Mouse (Mus musculus) cerebellum, postnatal 10 days (tissue): ENCODE data around the gene Tm7sf3.

ENCODE experiments used
- DNase-seq, 2 experiments: peaks; one replicate each; pipeline ENCODE4 v3.0.0; 2021; ENCODE audit warnings: mixed read lengths in 2 of 2

The Tm7sf3 gene

GRCm38 (mm10) chr6:146642276-146643183 lies at the start of gene Tm7sf3, which contains the start of gene Med21:
Gene Tm7sf3, minus strand, starts transcription at chr6:146642824.
Gene Med21, plus strand, starts transcription at chr6:146642547.
- peak; percentile 100 for DNase-seq

- DNase-seq = no peak
Observed at GRCm38 (mm10) chr6:146688861-146689260, 46.2 kb upstream of the Tm7sf3 start.

- DNase-seq = no peak
Observed at GRCm38 (mm10) chr6:146688010-146688409, 45.4 kb upstream of the Tm7sf3 start.

DNA sequence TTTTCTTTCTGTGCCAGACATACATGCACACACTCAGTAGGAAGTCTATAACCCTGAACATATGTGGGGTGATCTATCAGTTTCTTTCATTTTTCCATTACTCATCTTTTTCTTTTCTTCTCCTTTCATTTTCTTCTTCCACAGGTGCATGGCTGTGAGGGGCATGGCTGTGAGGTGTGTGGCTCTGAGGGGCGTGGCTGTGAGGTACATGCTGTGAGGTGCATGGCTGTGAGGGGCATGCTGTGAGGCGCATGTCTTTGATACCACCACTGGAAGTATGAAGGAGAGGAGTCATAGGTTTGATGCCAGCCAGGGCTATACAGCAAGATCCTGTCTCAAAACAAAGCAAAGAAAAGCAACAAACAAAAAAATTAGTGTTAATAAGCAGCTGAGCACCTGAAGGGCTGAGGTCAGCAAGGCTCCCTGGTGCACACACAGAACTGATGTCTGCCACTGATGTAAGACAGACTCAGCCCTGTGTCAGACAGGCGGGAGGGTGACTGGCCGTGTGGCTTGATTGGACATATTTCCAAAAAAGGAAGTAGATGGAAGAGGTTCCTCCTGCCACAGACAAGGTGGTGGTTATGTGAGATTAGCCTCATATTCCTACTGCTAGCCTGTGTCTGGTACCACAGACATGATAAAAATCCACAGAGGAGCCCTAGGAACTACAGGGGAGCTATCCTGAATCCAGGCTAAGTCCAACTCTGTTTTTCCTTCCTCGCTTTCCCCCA lies 44.0 kb upstream of the Tm7sf3 start:
- no peak for DNase-seq

- DNase-seq = peak; percentile 15 to 18
Observed at GRCm38 (mm10) chr6:146685781-146686308, 43.2 kb upstream of the Tm7sf3 start.

- DNase-seq = no peak
Observed at GRCm38 (mm10) chr6:146683881-146684280, 41.3 kb upstream of the Tm7sf3 start.

- no peak for DNase-seq
Observed at GRCm38 (mm10) chr6:146678136-146679070, 35.8 kb upstream of the Tm7sf3 start.

DNA sequence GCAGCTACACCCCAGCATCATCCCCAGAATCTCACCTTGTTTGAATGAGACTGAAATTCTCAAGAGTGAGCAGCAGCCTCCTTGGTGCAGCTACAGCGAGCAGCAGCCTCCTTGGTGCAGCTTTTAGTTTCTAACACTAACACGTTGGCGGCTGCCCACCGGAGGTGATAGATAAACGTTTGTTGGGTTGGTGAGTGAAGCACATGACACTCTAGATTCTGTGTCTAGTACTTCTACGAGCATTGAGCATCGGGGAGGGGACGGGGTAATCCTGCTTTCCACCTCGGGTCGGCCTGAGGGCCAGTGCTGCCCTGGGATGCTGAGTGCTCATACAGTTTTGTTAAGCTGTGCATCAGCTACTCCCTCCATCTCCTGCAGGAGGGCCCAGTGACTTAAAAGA lies 34.3 kb upstream of the Tm7sf3 start:
- no peak for DNase-seq

DNA sequence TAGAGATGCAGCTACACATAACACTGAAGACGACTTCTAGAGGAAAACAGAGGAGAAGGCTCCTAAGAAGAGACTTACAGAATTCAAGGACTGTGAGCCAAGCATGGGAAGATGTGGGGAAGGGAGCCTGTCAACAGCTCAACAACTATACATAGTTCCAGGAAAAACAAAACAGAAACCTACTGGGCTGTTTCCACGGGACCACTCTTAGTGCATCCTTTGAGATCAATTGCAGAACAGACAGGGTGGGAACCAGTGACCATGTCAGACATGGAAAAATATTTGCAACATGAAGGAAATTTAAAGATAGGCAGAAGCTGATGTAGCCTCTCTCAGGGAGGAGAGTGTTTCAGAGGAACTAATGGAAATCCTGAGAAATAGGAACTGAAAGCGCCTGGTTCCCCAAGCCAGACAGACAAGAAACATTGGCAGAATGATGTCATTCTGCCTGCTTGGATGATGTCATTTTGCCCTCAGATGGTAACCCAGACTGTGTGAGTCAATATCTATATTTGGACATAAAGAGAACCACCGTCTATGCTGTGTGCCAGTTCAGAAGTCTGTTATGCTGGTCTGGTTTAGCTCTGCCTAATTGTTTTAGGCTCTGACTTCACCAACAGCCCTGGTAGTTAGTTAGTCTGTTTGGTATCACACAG lies 32.4 kb upstream of the Tm7sf3 start:
- no peak for DNase-seq

GRCm38 (mm10) chr6:146674420-146674819 lies 31.8 kb upstream of the Tm7sf3 start:
- DNase-seq = no peak

DNA sequence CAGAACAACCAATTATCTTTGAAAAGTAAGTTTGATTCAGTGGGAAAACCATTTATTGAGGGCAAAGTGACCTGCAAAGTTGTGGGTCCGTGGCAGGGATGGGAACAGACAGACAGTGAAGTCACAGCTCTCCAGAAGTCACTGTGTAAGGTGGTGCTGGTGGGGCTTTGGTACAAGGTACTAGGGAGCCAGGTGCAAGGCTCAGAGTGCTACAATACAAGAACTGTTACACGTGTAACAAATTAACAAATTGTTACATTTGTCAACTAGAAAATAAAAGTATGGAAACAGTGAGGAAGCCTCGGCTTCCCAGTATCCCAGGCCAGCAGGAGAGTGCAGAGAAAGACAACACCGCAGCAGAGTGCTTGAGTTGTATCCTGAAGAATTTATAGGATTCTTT lies 31.1 kb upstream of the Tm7sf3 start:
- DNase-seq = no peak

DNA sequence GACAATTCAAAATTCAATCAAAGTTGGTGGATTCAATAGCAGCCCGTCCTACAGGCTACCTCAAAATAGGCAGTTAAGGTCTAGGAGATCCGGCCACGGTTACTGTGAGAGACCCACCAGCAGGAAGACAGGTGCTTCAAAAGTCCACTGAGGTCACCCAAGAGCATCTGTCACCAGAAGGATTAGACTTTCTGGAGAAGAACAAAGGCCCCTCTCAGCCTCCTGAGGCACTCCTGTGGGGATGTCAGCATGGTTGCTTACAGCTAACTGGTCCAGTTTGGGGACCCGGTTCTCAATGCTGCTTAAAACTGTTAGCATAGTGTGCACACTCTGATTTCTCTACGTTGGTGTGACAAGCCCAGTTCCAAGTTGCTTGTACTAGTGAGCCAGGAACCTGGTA lies 29.5 kb upstream of the Tm7sf3 start:
- DNase-seq = no peak

DNA sequence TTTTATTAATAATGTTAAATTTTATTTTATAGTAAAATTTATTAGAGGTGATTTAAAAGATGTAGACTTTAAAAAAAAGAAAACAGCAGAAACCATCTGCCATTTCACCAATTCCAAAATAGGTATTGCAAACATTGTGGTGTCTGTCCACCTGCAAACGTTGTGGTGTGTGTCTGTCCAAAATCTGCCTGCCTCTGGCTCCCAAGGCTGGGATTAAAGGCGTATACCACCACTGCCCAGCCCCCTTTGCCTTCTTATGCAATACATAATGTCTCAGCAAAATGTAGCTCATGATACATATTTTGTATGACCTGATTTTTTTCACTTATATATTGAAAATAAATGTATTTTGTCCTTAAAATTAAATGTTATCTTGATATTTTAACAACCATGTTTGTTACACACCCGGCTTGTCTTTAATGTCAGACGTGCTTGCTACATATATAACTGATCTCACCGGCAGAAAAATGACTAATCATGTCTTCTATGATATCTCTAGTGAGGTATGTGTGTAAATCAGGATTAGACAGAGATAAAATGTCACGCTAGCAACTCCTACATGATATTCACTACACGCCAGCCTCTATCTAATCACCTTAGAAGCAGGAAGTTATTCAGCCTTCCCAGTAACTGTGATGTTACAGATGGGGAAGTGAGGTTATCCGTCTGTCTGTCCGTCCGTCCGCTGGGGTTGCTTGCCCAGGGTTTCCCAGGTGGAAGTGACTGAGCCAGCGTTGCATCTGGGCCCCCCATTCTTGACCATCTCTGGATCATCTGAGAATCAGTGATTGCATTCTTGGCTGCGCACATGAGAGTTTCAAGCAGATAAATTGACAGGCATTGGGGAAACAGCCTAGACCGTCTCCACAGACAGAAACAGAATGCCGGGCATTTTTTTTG lies 28.6 kb upstream of the Tm7sf3 start:
- DNase-seq = no peak

- DNase-seq = no peak
Observed at GRCm38 (mm10) chr6:146668606-146669005, 26.0 kb upstream of the Tm7sf3 start.

GRCm38 (mm10) chr6:146666811-146667210 lies 24.2 kb upstream of the Tm7sf3 start:
- DNase-seq = no peak

- DNase-seq = no peak
Observed at GRCm38 (mm10) chr6:146665408-146665807, 22.8 kb upstream of the Tm7sf3 start.

GRCm38 (mm10) chr6:146664917-146665316 lies 22.3 kb upstream of the Tm7sf3 start:
- no peak for DNase-seq

DNA sequence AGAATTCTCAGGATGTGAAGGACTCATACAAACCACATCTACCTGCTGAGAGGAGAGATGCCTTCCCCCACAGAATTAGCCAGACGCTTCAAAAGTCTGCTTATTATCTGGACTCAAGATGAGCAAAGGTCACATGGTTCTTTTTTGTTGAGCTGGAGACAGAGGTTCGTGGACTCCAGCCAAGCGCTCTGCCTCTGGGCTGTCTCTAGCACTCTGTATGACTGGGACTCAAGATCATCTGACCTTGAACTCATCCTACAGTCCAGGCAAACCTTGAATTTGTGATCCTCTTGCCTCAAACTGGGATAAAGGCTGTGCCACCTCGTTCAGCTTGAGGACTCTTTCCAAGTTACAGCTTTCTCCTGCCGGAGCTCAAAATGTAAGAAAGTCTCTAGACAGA lies 21.5 kb upstream of the Tm7sf3 start:
- no peak for DNase-seq

DNA sequence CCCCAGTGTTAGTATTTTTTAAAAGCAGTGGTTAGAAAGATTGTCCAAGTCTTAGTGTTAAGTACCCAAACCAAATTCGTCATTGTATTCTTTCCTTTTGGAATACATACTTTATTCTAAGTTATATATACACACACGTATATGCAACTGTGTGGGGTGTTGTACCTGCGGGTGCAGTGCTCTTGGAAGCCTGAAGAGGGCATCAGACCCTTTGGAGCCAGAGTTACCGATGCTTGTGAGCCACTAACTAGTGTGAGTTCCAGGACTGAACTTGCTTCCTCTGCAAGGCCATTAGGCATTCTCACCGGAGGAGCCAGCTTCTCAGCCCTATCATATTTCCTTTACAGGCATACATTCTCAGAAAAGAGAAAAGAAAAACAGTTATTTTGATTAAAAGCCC lies 20.1 kb upstream of the Tm7sf3 start:
- peak; percentile 45 to 49 for DNase-seq

- no peak for DNase-seq
Observed at GRCm38 (mm10) chr6:146661655-146662054, 19.0 kb upstream of the Tm7sf3 start.

DNA sequence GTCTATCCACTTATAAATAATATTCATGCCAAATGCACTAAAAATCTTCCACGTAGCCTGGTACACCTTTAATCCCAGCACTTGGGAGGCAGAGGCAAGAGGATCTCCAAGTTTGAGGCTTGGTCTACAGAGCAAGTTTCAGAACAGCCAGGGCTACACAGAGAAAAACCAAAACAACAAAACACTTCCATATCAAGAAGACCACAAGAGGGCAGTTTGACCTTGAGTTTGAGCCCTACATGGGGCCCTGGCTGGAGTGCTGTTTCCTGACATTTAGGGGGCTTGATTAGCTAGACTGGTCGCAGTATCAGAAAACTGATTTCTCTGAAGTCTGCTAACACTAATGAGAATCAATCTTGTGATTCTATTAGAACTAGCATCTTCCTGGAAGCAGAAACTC lies 18.0 kb upstream of the Tm7sf3 start:
- DNase-seq = peak; percentile 34 to 36
